Mouse (Mus musculus) neural tube, embryonic 15.5 days (tissue): ENCODE measurements around the gene Olfr1383. TPM values are rescaled to one million over a fixed set of nuclear protein-coding genes. Genes with fewer than 3 reads are reported as not detected.
A peak's percentile ranks its signal among the peaks of the same experiment; 100 is the strongest.
"Not testable (repeated sequence)": the region's sequence is repeated elsewhere in the genome, so short reads cannot be mapped to it uniquely, and the experiment has no call there.

ENCODE experiments used
- ATAC-seq: fragments of 200-750 bp; cut with Nextera tagmentation; 2 replicates; pipeline ENCODE4 v1.8.0; 2017; ENCODE audit warnings: mild to moderate bottlenecking, moderate TSS enrichment, moderate library complexity; ENCODE audit not compliant: low FRiP score
- H3K27ac ChIP-seq: fragments of 300-500 bp; sonication (generic); replicated peaks from 2 replicates; pipeline ENCODE4 v1.5.1; 2015; ENCODE audit warnings: mild to moderate bottlenecking, inconsistent platforms
- H3K27me3 ChIP-seq: fragments of 300-500 bp; sonication (generic); replicated peaks from 2 replicates; pipeline ENCODE4 v1.6.1; 2015; ENCODE audit warnings: inconsistent platforms
- H3K36me3 ChIP-seq: fragments of 300-500 bp; sonication (generic); 2 replicates; pipeline ENCODE4 v1.6.1; 2015; ENCODE audit warnings: inconsistent platforms
- H3K4me1 ChIP-seq: fragments of 300-500 bp; sonication (generic); 2 replicates; pipeline ENCODE4 v1.6.1; 2015; ENCODE audit warnings: inconsistent platforms
- H3K4me2 ChIP-seq: fragments of 300-500 bp; sonication (generic); 2 replicates; pipeline ENCODE4 v1.6.1; 2015; ENCODE audit warnings: inconsistent platforms, mild to moderate bottlenecking, moderate library complexity
- H3K4me3 ChIP-seq: fragments of 300-500 bp; sonication (generic); replicated peaks from 2 replicates; pipeline ENCODE4 v1.5.1; 2015; ENCODE audit warnings: mild to moderate bottlenecking, inconsistent platforms
- H3K9ac ChIP-seq: fragments of 300-500 bp; sonication (generic); replicated peaks from 2 replicates; pipeline ENCODE4 v1.6.1; 2015; ENCODE audit warnings: mild to moderate bottlenecking, inconsistent platforms
- H3K9me3 ChIP-seq: fragments of 300-500 bp; sonication (generic); replicated peaks from 2 replicates; pipeline ENCODE4 v1.6.1; 2016; ENCODE audit warnings: inconsistent platforms
- WGBS: fragments of 180-500 bp; shearing (Covaris S2); methylation state at CpG from one replicate; pipeline ENCODE4 v1.1.7; 2015; ENCODE audit warnings: mixed read lengths; 5-methylcytosine and 5-hydroxymethylcytosine counted together
- polyA plus RNA-seq: library from polyadenylated mRNA; unstranded; fragments of >200 nt; fragmentation: Nextera tagmentation; extraction: Ambion mirVana; gene quantifications from 2 replicates; pipeline ENCODE4 v1.2.1, GENCODE M21; 2015

Olfr1383 gene
- polyA plus RNA-seq, result not detected in 2 replicates

DNA sequence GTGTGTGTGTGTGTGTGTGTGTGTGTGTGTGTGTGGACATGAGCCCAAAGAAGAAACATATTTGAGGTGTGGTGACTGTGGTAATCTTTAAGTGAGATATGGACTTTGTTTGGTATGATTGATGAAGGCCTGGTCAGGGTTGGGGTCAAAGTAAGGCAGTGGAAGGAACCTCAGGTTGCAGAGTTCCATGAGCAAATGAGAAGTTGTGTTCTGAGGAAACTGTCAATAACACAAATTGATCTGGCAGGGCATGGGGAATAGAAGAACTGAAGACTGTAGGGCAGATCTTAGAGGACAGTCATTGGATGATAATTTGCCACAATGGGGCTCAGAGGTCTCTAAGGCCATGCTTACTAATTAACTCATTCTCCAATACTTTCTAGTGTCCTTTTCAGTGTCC, at the start of gene Olfr1383:
Gene Olfr1383, plus strand, starts transcription at position 301 of the 400 bp plus-strand sequence.
- H3K36me3 ChIP-seq, result no peaks in the 10 kb centered on the region
- no peaks in the 10 kb centered on the region for H3K9me3 ChIP-seq
- H3K4me1 ChIP-seq, result no peaks in the 10 kb centered on the region
- no peaks in the 10 kb centered on the region for H3K27me3 ChIP-seq
- no peak within 1 kb of the TSS for H3K4me2 ChIP-seq
- no peak within 1 kb of the TSS for H3K4me3 ChIP-seq
- no peak within 1 kb of the TSS for H3K27ac ChIP-seq
- no peak for ATAC-seq
- H3K9ac ChIP-seq, result no peak within 1 kb of the TSS

DNA sequence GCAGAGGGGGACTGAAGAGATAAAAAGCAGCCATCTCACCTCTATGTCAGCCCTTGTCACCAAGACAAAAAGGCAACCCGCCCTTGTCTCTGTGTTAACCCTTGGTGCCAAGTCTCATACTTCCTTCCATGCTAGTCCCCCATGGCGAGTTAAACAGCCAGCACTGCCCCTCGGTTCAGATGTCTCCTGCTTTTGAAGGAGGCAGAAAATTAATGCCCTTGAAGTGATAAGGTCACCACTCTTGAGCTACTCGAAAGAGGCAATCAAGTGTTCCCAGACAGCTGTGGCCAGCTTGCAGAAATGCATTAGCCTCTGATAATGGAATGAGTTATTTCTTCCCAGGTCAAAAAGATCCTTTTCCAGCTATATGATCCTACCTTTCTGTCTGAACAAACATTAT, 33.5 kb upstream of the Olfr1383 start:
- no peak for ATAC-seq
- Histone ChIP-seq H3K4me3 (no peak overlapping the region), H3K9ac (no peak overlapping the region), H3K4me1 (no peaks in the 10 kb centered on the region), H3K27me3 (no peaks in the 10 kb centered on the region), H3K9me3 (no peaks in the 10 kb centered on the region), H3K4me2 (no peak overlapping the region), H3K36me3 (no peaks in the 10 kb centered on the region), H3K27ac (no peak overlapping the region)
- 55% methylated on average over 4 of the region's 4 CpGs for WGBS

DNA sequence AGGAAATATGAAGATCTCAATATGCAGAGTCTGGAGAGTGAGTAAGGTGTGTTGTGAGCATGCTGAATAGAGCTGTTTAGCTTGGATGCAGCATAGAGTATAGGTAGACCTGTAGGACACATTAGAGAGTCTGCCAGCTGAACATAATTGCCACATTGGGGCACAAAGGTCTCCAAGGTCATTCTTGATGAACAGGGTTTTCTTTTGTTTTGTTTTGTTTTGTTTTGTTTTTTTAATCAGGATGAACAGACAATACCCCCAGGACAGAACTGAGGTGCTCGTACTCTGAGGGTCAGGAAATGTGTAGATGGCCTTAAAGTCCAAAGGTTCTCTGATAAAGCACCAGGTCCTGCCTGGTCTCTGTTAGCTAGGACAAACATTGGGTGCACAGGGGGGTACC, 30.7 kb upstream of the Olfr1383 start, which contains the start of gene Olfr1385:
Gene Olfr1385, plus strand, starts transcription at position 301 of the 400 bp plus-strand sequence.
- not testable (repeated sequence) for H3K27me3 ChIP-seq, ATAC-seq, H3K4me1 ChIP-seq, H3K36me3 ChIP-seq, H3K4me3 ChIP-seq, H3K27ac ChIP-seq, H3K9ac ChIP-seq, H3K9me3 ChIP-seq, H3K4me2 ChIP-seq
- 86% methylated on average over 1 of the region's 1 CpGs for WGBS

DNA sequence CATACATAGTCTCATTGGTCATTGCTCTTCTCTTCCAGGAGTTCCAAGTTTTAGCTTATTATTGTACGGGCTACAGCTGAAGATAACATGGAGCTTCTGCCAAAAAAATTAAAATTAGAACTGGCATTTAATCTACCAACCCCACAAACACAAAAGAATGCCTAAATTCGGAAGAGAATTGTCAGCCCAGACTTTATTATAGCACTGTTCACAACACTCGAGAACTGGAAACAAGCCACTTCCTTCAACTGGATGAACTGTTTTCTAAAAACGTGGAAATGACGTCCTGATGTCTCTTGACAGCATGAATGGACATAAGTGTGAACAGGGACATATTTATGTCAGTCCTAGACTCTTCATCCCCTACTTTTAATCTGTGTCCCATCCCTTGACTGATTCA, 1.4 kb upstream of the Olfr1383 start:
- Histone ChIP-seq H3K4me2 (no peak overlapping the region), H3K27me3 (no peaks in the 10 kb centered on the region), H3K36me3 (no peaks in the 10 kb centered on the region), H3K27ac (no peak overlapping the region), H3K9me3 (no peaks in the 10 kb centered on the region), H3K4me3 (no peak overlapping the region), H3K9ac (no peak overlapping the region), H3K4me1 (no peaks in the 10 kb centered on the region)
- ATAC-seq, result no peak
- WGBS, result 74% methylated on average over 5 of the region's 5 CpGs

DNA sequence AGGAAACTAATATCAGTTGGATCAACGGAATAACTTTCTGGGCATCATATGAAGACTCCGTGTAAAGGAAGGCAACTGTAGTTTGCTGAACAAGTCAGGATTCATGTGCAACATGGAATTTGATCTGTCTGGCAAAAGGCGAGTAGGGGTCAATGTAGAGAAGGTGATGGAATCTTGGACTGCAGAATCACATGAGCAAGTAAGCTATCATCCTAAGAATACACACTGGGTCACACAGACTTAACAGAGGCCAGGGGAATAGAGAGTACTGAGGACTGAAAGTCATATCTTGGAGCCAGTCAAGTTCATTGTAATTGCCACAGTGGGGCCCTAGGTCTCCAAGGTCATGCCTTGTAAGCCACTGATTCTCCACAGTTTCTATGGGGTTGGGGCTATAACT, 8.5 kb downstream of the Olfr1383 start, which contains the start of gene Olfr1382:
Gene Olfr1382, plus strand, starts transcription at position 301 of the 400 bp plus-strand sequence.
- no peaks in the 10 kb centered on the region for H3K27me3 ChIP-seq
- no peaks in the 10 kb centered on the region for H3K4me1 ChIP-seq
- H3K4me2 ChIP-seq, result no peak within 1 kb of the TSS
- H3K4me3 ChIP-seq, result no peak within 1 kb of the TSS
- H3K9ac ChIP-seq, result no peak within 1 kb of the TSS
- no peaks in the 10 kb centered on the region for H3K9me3 ChIP-seq
- ATAC-seq, result no peak
- H3K36me3 ChIP-seq, result no peaks in the 10 kb centered on the region
- H3K27ac ChIP-seq, result no peak within 1 kb of the TSS
- whole genome bisulfite sequencing, result 86% methylated on average over 3 of the region's 3 CpGs

DNA sequence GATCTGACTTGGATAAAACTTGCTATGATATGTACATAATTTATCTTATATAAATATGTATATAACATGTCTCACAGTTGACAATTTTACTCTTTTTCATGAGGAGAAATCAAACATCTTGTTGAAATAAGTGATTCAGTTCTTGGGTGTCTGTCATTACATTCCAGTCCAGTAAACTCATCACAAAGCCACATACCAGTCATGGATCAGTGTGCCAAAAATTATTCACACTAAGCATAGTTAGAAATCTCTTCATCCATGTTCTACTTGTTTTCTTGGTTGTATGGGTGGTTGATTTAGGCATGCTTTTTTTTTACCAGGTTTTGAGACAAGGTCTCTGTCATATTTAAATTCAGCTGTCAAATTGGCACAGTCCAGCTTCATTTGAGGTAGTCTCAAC, 13.3 kb downstream of the Olfr1383 start:
- Histone ChIP-seq H3K4me3 (no peak overlapping the region), H3K9ac (no peak overlapping the region), H3K4me2 (no peak overlapping the region), H3K4me1 (no peaks in the 10 kb centered on the region), H3K36me3 (no peaks in the 10 kb centered on the region), H3K9me3 (no peaks in the 10 kb centered on the region), H3K27ac (no peak overlapping the region), H3K27me3 (no peaks in the 10 kb centered on the region)
- no peak for ATAC-seq

DNA sequence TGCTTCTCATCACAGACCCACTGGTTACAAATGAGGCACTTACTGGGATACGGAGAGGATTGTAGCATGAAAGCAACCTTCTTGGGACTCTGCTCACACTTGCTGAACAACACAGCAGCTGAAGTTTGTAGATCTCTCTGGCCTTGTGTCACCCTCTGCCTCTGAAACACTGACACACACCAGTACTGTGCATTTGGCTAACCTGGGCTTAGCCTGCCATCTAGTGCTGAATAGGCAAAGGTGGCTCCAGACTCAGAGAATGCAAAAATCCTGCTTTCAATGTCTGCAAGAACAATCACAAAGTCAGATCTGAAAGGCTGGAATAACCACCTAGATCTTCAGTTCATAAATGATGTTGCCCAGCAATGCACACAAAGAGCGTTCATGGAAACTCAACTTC, 17.2 kb downstream of the Olfr1383 start:
- not testable (repeated sequence) for H3K9me3 ChIP-seq, H3K4me3 ChIP-seq, H3K9ac ChIP-seq, H3K27ac ChIP-seq, H3K4me2 ChIP-seq, H3K4me1 ChIP-seq, H3K36me3 ChIP-seq, H3K27me3 ChIP-seq
- WGBS, result 89% methylated on average over 2 of the region's 2 CpGs
- peak; percentile 74 for ATAC-seq

DNA sequence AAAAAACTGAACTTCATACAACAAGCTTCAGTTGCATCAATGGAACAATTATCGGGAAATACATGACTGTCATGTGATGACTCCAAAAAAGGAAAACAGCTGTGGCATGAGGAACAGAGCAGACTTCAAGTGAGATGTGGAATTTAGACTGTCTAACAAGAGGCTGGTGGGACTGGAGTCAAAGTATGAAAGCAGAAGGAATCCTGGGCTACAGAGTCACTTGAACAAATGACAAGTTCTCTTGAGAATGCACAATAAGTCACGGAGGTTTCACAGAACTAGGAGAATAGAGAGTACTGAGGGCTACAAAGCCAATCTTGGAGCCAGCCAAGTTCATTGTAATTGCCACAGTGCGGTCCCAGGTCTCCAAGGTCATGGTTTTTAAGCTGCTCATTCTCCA, 23.7 kb downstream of the Olfr1383 start, which contains the start of gene Olfr1381:
Gene Olfr1381, plus strand, starts transcription at position 301 of the 400 bp plus-strand sequence.
- WGBS, result 45% methylated on average over 3 of the region's 3 CpGs

DNA sequence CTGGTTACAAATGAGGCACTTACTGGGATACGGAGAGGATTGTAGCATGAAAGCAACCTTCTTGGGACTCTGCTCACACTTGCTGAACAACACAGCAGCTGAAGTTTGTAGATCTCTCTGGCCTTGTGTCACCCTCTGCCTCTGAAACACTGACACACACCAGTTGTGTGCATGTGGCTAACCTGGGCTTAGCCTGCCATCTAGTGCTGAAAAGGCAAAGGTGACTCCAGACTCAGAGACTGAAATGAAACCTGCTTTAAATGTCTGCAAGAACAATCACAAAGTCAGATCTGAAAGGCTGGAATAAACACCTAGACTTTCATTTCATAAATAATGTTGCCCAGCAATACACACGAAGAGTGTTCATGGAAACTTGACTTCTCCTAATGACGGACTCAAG, 34.6 kb downstream of the Olfr1383 start:
- WGBS, result 84% methylated on average over 3 of the region's 3 CpGs
- H3K27me3 ChIP-seq, H3K36me3 ChIP-seq, H3K9me3 ChIP-seq, H3K9ac ChIP-seq, H3K27ac ChIP-seq, H3K4me3 ChIP-seq, ATAC-seq, H3K4me1 ChIP-seq, H3K4me2 ChIP-seq: not testable (repeated sequence)

More for the DNA sequence above, 23.7 kb downstream of the Olfr1383 start, which contains the start of gene Olfr1381:
- not testable (repeated sequence) for H3K4me2 ChIP-seq, H3K9me3 ChIP-seq, H3K9ac ChIP-seq, ATAC-seq, H3K4me1 ChIP-seq, H3K27ac ChIP-seq, H3K27me3 ChIP-seq, H3K4me3 ChIP-seq, H3K36me3 ChIP-seq

DNA sequence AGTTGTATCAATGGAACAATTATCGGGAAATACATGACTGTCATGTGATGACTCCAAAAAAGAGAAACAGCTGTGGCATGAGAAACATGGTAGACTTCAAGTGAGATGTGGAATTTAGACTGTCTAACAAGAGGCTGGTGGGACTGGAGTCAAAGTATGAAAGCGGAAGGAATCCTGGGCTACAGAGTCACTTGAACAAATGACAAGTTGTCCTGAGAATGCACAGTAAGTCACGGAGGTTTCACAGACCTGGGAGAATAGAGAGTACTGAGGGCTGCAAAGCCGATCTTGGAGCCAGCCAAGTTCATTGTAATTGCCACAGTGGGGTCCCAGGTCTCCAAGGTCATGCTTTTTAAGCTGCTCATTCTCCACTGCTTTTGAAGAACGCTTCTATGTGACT, 37.1 kb downstream of the Olfr1383 start, which contains the start of gene Olfr1380:
Gene Olfr1380, plus strand, starts transcription at position 301 of the 400 bp plus-strand sequence.
- not testable (repeated sequence) for H3K36me3 ChIP-seq, H3K27me3 ChIP-seq, H3K4me3 ChIP-seq, ATAC-seq, H3K27ac ChIP-seq, H3K4me1 ChIP-seq, H3K9me3 ChIP-seq, H3K9ac ChIP-seq, H3K4me2 ChIP-seq
- 57% methylated on average over 5 of the region's 5 CpGs for WGBS

DNA sequence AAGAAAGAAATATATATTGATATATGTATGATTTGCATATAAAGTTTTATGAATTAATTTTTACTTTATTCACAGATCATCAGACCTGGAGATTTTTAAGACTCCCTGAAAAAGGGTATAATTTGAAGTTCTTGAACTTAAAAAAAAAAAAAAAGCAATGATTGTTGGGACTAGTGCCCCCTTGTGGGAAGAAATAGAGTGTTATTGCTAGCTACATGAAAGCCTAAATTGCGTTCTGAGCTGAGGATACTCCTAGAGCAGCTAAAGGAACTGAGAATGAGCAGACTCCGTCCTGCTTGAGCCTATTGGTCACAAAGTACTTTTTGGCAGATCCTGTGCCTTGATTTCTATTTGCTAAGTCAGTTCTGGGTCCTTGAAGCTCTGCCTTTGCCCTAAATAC, 55.6 kb downstream of the Olfr1383 start:
- H3K27me3 ChIP-seq, H3K4me1 ChIP-seq, ATAC-seq, H3K27ac ChIP-seq, H3K9ac ChIP-seq, H3K36me3 ChIP-seq, H3K4me2 ChIP-seq, H3K4me3 ChIP-seq, H3K9me3 ChIP-seq: not testable (repeated sequence)
- WGBS, result 39% methylated on average over 2 of the region's 2 CpGs
